Mouse (Mus musculus) intestine, embryonic 15.5 days (tissue): ENCODE measurements around the gene Paics. TPM values are rescaled to one million over a fixed set of nuclear protein-coding genes. Genes with fewer than 3 reads are reported as not detected.
"Not testable (repeated sequence)": the region's sequence is repeated elsewhere in the genome, so short reads cannot be mapped to it uniquely, and the experiment has no call there.

Source experiments
- ATAC-seq: fragments of 200-750 bp; cut with Nextera tagmentation; 2 replicates; pipeline ENCODE4 v1.8.0; 2017; ENCODE audit warnings: moderate TSS enrichment, moderate library complexity
- H3K27ac ChIP-seq: fragments of 300-500 bp; sonication (generic); 2 replicates; pipeline ENCODE4 v1.5.1; 2015; ENCODE audit warnings: mild to moderate bottlenecking, inconsistent platforms
- H3K27me3 ChIP-seq: fragments of 300-500 bp; sonication (generic); replicated peaks from 2 replicates; pipeline ENCODE4 v1.6.1; 2015; ENCODE audit warnings: inconsistent platforms
- H3K36me3 ChIP-seq: fragments of 300-500 bp; sonication (generic); 2 replicates; pipeline ENCODE4 v1.6.1; 2015; ENCODE audit warnings: inconsistent platforms
- H3K4me1 ChIP-seq: fragments of 300-500 bp; sonication (generic); replicated peaks from 2 replicates; pipeline ENCODE4 v1.6.1; 2015; ENCODE audit warnings: inconsistent platforms
- H3K4me2 ChIP-seq: fragments of 300-500 bp; sonication (generic); replicated peaks from 2 replicates; pipeline ENCODE4 v1.6.1; 2015; ENCODE audit warnings: mild to moderate bottlenecking, inconsistent platforms
- H3K4me3 ChIP-seq: fragments of 300-500 bp; sonication (generic); replicated peaks from 2 replicates; pipeline ENCODE4 v1.5.1; 2015; ENCODE audit warnings: inconsistent platforms
- H3K9ac ChIP-seq: fragments of 300-500 bp; sonication (generic); 2 replicates; pipeline ENCODE4 v1.6.1; 2015; ENCODE audit warnings: inconsistent platforms
- H3K9me3 ChIP-seq: fragments of 300-500 bp; sonication (generic); 2 replicates; pipeline ENCODE4 v1.6.1; 2016; ENCODE audit warnings: inconsistent platforms
- WGBS: fragments of 180-500 bp; shearing (Covaris S2); methylation state at CpG from one replicate; pipeline ENCODE4 v1.1.7; 2015; 5-methylcytosine and 5-hydroxymethylcytosine counted together
- polyA plus RNA-seq: library from polyadenylated mRNA; unstranded; fragments of >200 nt; fragmentation: Nextera tagmentation; extraction: Ambion mirVana; gene quantifications from 2 replicates; pipeline ENCODE4 v1.2.1, GENCODE M21; 2015

Gene Paics
- polyA plus RNA-seq: 193 and 208 TPM in 2 replicates

GRCm38 (mm10) chr5:76951106-76952027 lies at the start of gene Paics, which contains the start of gene Ppat:
Gene Paics, plus strand, starts transcription at chr5:76951307.
Gene Ppat, minus strand, starts transcription at chr5:76951578.
- no peaks in the 10 kb centered on the region for H3K27me3 ChIP-seq
- H3K36me3 ChIP-seq: no peaks in the 10 kb centered on the region
- peak within 1 kb of the TSS; percentile 75 for H3K4me3 ChIP-seq
- H3K4me2 ChIP-seq: peak within 1 kb of the TSS; percentile 87
- peak within 1 kb of the TSS; percentile 86 for H3K27ac ChIP-seq
- peak within 1 kb of the TSS; percentile 77 for H3K9ac ChIP-seq
- H3K4me1 ChIP-seq: peaks cover 20% of the 10 kb centered on the region; the same call in 1 of the 2 replicates
- H3K9me3 ChIP-seq: no peaks in the 10 kb centered on the region
- ATAC-seq: peak; percentile 97
- WGBS: under 1% methylated on average over 81 of the region's 81 CpGs

DNA sequence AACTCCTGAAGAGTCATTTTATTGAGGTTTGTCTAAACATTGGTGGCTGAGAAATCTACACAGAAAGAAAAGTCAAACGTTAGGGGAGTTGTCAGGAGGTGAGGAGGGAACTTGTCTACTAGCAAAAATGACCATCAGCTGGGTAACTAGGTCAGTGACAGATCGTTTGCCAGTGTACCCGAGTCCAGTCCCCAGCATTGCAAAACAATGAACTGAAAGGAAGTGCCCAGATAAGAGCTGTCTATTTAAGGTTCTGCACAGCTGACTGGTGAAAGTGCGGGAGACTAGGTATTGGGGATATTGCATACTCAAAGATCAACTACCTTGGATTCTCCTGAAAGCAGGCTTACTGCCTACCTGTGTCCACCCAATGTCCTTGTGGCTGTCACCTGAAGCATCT lies 49.0 kb upstream of the Paics start:
- Histone ChIP-seq H3K4me2 (no peak overlapping the region), H3K4me1 (peaks cover 4% of the 10 kb centered on the region; the same call in 1 of the 2 replicates), H3K4me3 (no peak overlapping the region), H3K9ac (no peak overlapping the region), H3K9me3 (no peaks in the 10 kb centered on the region), H3K27me3 (no peaks in the 10 kb centered on the region), H3K27ac (no peak overlapping the region), H3K36me3 (no peaks in the 10 kb centered on the region)
- no peak for ATAC-seq
- WGBS: 75% methylated on average over 4 of the region's 4 CpGs

GRCm38 (mm10) chr5:76904713-76905404 lies 46.2 kb upstream of the Paics start:
- Histone ChIP-seq H3K9ac (peak overlapping the region; percentile 87), H3K4me2 (peak overlapping the region; percentile 86), H3K9me3 (no peaks in the 10 kb centered on the region), H3K27me3 (no peaks in the 10 kb centered on the region), H3K36me3 (no peaks in the 10 kb centered on the region), H3K4me3 (peak overlapping the region; percentile 73), H3K27ac (peak overlapping the region; percentile 74), H3K4me1 (peaks cover 4% of the 10 kb centered on the region; the same call in 1 of the 2 replicates)
- ATAC-seq: peak; percentile 78
- WGBS: 1% methylated on average over 19 of the region's 19 CpGs

DNA sequence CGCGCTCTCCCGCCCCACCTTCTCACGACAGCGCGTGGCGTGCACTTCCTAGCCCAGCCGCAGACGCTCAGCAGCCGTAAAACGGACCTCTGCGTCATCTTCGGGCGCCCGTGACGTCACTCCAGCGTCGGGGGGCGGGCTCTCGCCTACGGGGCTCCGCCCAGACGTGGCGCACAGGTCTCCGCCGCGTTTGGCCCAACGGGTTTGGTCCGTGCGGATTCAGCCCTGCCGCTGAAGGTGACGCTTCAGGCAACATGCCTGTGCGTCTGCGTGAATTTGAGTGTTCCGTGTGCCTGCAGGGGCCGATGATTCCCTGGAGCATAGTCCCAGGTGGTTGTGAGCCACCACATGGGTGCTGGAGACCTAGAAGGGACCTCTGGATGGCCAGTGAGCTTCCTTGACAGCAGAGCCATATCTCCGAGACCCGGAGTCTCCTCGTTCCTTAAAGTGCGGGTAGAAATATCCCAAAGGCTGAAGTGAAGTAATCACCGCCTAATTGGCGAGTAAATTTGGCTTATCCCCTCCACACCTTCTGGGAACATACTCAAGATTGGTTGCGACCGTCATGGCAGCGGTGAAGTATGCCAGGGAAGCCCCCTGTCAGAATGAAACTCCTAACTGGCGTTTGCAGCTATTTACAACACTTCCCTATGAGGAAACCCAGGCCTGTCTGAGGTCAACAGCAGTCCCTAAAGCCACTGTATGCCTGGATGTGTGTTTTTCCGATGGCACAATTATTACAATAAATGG lies 45.5 kb upstream of the Paics start, which contains the start of gene Aasdh:
Gene Aasdh (minus strand): TSS at position 110 of the 750 bp plus-strand sequence.
- under 1% methylated on average over 47 of the region's 47 CpGs for WGBS

GRCm38 (mm10) chr5:76906155-76906499 lies 45.0 kb upstream of the Paics start:
- Histone ChIP-seq H3K4me2 (peak overlapping the region; percentile 86), H3K4me3 (peak overlapping the region; percentile 73), H3K36me3 (no peaks in the 10 kb centered on the region), H3K9ac (peak overlapping the region; percentile 87), H3K4me1 (peaks cover 4% of the 10 kb centered on the region; the same call in 1 of the 2 replicates), H3K27ac (peak overlapping the region; percentile 89), H3K27me3 (no peaks in the 10 kb centered on the region), H3K9me3 (no peaks in the 10 kb centered on the region)
- whole genome bisulfite sequencing: 32% methylated on average over 3 of the region's 3 CpGs
- ATAC-seq: no peak; the same call in 1 of the 2 replicates

More for the DNA sequence above, 45.5 kb upstream of the Paics start, which contains the start of gene Aasdh:
- Histone ChIP-seq H3K27ac (peak within 1 kb of the TSS; percentile 89), H3K4me2 (peak within 1 kb of the TSS; percentile 86), H3K27me3 (no peaks in the 10 kb centered on the region), H3K4me1 (peaks cover 4% of the 10 kb centered on the region; the same call in 1 of the 2 replicates), H3K9ac (peak within 1 kb of the TSS; percentile 87), H3K36me3 (no peaks in the 10 kb centered on the region), H3K4me3 (peak within 1 kb of the TSS; percentile 73), H3K9me3 (no peaks in the 10 kb centered on the region)
- ATAC-seq: peak; percentile 98

DNA sequence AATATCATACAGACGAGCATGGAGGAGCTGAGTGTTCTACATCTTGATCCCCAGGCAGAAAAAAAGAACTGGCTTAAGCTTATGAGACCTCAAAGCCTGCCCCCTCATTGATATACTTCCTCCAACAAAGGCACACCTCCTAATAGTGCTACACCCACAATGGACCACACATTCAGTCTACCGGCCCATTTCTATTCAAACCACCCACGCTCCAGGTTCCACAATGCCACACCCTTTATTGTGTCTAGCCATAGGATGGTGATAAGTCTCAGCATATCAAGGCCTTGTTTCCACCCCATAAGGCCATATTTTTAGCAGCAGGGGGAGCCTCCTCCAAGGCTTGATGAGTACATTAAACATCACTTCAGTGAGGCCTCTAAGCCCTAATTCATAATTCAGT lies 40.3 kb upstream of the Paics start:
- ATAC-seq: no peak
- H3K4me3 ChIP-seq: no peak overlapping the region
- no peak overlapping the region for H3K4me2 ChIP-seq
- WGBS: 83% methylated on average over 3 of the region's 3 CpGs
- H3K36me3 ChIP-seq: no peaks in the 10 kb centered on the region
- H3K9ac ChIP-seq: no peak overlapping the region
- no peaks in the 10 kb centered on the region for H3K9me3 ChIP-seq
- H3K4me1 ChIP-seq: peaks cover 3% of the 10 kb centered on the region; the same call in 1 of the 2 replicates
- no peaks in the 10 kb centered on the region for H3K27me3 ChIP-seq
- no peak overlapping the region for H3K27ac ChIP-seq

DNA sequence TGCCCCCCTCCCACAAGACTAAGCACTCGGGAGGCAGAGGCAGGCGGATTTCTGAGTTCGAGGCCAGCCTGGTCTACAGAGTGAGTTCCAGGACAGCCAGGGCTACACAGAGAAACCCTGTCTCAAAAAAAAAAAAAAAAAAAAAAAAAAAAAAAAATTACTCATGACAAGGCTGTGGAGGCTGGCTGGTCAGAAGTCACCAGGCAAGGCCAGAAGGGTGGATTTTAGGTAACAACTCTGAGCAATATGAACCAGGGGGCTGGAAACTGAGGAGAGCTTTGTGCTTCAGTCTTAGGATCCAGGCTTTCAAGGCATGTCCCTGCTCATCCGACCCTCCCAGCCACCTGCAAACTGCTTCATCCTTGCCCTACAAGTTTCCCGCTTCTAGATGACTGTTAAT lies 38.6 kb upstream of the Paics start:
- ATAC-seq, H3K9me3 ChIP-seq, H3K9ac ChIP-seq, H3K27ac ChIP-seq, H3K4me1 ChIP-seq, H3K4me3 ChIP-seq, H3K27me3 ChIP-seq, H3K36me3 ChIP-seq, H3K4me2 ChIP-seq: not testable (repeated sequence)
- WGBS: 91% methylated on average over 5 of the region's 5 CpGs

GRCm38 (mm10) chr5:76922833-76923232 lies 28.3 kb upstream of the Paics start:
- Histone ChIP-seq H3K27ac (no peak overlapping the region), H3K36me3 (peaks cover 35% of the 10 kb centered on the region), H3K4me1 (no peaks in the 10 kb centered on the region), H3K9me3 (no peaks in the 10 kb centered on the region), H3K9ac (no peak overlapping the region), H3K4me3 (no peak overlapping the region), H3K4me2 (no peak overlapping the region), H3K27me3 (no peaks in the 10 kb centered on the region)
- WGBS: 78% methylated on average over 4 of the region's 4 CpGs
- ATAC-seq: no peak

DNA sequence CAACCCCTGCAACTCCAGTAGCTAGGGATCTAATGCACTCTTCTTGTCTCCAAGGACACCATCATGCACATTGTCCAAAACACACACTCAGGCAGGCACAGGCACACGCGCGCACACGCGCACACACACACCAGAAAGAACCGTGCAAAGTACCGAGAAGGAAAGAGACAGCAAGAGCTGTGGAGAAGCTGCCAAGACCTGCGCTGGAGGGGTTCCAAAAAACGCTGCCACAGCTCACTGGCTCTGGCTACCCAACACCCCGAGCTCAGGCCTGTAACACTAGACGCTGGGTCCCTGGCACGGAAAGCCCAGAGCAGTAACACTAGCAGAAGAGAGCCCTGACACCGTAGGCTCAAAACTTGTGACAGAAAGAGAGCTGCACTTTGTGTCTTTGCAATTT lies 27.7 kb upstream of the Paics start:
- Histone ChIP-seq H3K4me2 (no peak overlapping the region), H3K4me1 (no peaks in the 10 kb centered on the region), H3K9ac (no peak overlapping the region), H3K27me3 (no peaks in the 10 kb centered on the region), H3K36me3 (peaks cover 29% of the 10 kb centered on the region; the same call in 1 of the 2 replicates), H3K27ac (no peak overlapping the region), H3K4me3 (no peak overlapping the region), H3K9me3 (no peaks in the 10 kb centered on the region)
- 91% methylated on average over 13 of the region's 13 CpGs for WGBS
- ATAC-seq: no peak

- Histone ChIP-seq H3K27me3 (no peaks in the 10 kb centered on the region), H3K36me3 (peaks cover 28% of the 10 kb centered on the region; the same call in 1 of the 2 replicates), H3K4me3 (no peak overlapping the region), H3K9me3 (no peaks in the 10 kb centered on the region), H3K4me2 (no peak overlapping the region), H3K4me1 (no peaks in the 10 kb centered on the region), H3K9ac (no peak overlapping the region), H3K27ac (no peak overlapping the region)
- no peak for ATAC-seq
- WGBS: 80% methylated on average over 1 of the region's 1 CpGs
Observed at GRCm38 (mm10) chr5:76924296-76924695, 26.8 kb upstream of the Paics start.

DNA sequence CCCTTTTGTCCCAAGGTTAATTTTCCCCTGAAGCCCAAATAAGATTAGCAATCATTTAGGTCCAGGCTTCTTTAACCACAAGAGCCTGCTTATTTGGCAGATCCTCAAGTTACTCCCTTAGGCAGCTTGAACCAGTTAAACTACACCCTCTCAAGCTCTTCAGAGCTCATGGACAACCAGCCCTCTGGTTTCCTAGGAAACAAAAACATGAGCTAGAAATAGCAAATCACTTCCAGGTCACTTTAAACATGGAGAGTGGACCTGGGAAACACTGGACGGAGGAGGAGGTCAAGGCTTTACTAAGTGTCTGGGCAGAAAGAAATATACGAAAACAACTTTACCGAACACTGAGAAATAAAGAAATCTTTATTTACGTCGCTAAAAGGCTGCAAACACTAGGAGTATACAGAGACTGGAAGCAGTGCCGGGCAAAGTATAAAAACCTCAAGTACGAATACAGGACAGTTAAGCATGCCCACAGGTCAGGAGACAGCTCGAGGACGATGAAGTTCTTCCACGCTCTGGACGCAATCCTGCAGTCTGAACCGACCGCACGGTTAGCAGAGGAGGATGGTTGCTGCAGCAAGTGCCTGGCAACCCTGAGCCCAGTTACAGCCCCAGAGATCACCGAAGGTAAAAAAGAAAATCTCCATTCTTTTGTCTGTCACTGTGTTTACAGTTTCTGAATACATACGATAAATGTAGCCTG lies 22.8 kb upstream of the Paics start:
- H3K27ac ChIP-seq: no peak overlapping the region
- no peak; the same call in 1 of the 2 replicates for ATAC-seq

More for the DNA sequence above, 22.8 kb upstream of the Paics start:
- Histone ChIP-seq H3K4me2 (no peak overlapping the region), H3K4me3 (no peak overlapping the region), H3K27me3 (no peaks in the 10 kb centered on the region), H3K36me3 (peaks cover 21% of the 10 kb centered on the region; the same call in 1 of the 2 replicates), H3K9me3 (no peaks in the 10 kb centered on the region), H3K9ac (no peak overlapping the region), H3K4me1 (no peaks in the 10 kb centered on the region)
- 77% methylated on average over 16 of the region's 16 CpGs for WGBS
